Mouse (Mus musculus) cerebellum, adult 11-12 months (tissue): Measurements from ENCODE around the gene Mdga2.

ENCODE experiments used
- DNase-seq: peaks from one replicate; pipeline ENCODE4 v3.0.0; 2022

Gene Mdga2

GRCm38 (mm10) chr12:67056621-67057020 is 165.7 kb downstream of the Mdga2 start:
- no peak for DNase-seq

DNA sequence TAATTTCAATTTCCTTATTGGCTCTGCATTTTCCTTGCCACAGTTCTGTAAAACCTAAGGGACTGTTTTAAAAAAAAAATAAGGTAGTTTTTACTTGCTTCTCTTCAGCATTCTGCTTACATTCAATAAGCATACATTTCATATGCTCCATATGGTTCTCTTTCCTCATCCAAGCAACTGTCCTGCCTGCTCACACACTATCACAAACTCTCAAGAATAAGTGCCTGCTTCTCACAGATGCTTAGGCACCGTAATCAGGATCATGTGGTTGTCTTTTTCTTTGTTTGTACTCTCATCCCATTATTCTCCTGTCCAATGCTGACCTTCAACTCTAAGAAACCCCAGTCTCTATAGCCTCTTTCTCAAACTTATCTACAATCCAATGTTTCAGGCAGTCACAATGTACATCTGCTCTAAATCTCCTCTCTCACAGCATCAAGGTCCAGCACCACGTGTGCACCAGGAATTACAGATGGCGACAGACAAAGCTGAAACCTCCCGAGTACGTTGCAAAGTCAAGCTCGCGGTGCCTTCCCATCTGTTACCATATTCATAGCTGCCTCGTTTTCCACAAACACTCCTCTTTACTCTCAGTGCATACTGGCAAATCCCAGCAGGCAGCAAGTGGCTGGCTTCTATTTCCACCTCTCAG is 177.1 kb downstream of the Mdga2 start:
- no peak for DNase-seq

DNA sequence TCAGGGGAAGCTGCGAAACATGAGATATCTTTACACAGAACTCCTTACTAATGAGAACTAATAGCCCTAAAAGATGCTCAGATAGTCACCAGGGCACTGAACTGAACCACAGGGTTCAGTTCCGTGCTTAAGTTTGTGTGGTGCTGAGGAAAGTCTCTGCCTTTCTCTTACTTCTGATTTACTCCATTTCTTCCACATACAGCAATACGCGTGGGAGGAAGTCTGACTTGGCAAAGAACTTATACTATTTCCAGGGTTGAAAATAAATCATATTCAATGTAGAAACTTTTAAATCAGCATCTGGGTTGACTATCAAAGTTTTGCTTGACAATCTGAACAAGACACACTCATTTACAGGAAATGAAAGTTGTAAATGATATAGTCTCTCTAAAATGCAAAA is 180.5 kb downstream of the Mdga2 start:
- no peak for DNase-seq

GRCm38 (mm10) chr12:67035509-67036261 is 186.7 kb downstream of the Mdga2 start:
- DNase-seq, result no peak

DNA sequence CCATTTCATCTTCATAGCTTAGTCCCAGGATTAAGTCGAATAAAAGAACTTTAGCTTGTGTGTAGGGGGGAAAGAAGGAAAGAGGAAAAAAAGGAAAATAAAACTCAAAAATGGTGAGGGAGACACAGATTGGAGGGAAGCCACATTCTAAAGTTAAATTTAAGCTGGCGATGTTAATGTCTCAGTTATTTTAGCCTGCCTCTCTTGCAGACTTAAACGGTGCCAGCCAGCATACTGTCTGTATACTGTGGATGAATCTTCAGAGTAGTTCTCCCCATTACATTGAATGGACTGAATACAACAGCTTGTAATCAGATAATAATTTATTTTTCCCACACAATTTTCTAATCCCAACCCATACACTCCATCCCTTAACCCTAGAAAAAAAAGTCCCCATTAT is 205.2 kb downstream of the Mdga2 start:
- DNase-seq, result no peak

DNA sequence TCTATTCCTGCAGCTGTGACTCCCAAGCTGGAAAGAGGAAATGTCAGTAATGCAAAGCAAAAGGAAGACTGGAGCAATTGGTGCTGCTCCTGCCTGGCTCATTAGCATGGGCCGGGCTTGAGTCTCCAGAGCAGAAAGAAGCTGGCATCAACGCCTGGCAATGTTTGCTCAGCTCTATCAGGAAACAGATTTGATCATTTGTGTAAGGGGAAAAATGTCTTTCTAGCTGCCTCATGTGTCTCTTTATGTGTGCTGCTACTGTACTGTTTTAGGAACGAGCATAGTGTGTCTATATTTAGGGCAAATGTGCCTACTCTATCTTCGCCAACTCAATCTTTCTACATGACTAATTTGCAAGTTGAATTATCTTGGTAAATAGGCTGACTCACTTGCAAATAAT is 211.0 kb downstream of the Mdga2 start:
- DNase-seq, result no peak

DNA sequence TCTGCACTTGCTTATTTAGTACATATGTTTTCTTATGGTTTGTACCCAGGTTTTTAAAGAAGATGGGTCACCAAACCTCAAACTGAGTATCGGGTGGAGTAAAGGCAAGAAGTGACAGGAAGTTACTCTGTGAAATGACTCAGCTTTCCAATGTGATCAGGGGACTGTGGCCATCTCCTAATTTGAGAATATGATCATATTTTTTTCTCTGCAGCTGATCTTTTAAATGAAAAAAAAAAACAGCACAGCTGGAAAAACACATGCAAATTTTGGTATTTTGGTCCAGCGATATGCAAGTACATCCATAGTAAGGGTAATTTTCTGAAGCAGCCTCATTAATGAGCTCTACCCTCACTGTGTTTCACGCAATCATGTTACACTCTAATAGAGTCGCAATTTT is 212.0 kb downstream of the Mdga2 start:
- DNase-seq, result no peak

GRCm38 (mm10) chr12:67009191-67009590 is 213.2 kb downstream of the Mdga2 start:
- DNase-seq, result no peak

- no peak for DNase-seq
Observed at GRCm38 (mm10) chr12:66954129-66954528, 268.2 kb downstream of the Mdga2 start.

DNA sequence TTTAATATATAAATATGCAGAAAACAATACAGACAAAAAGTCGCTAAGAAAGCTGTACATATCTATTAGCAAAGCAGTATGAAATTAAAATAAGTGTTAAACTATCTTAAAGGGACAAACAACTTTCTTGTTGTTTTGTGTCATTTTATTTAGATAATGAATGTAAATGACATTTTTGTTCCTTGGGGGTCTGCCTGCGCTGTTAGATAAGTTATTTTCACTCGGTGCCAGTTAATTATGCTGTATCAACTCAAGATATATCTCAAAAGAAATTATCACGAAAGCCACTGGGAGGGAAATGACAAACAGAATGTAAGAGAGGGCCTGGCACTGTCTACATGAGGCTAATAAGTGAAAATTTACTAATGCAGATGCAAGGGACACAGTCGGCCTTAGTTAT is 306.6 kb downstream of the Mdga2 start:
- no peak for DNase-seq

- DNase-seq, result no peak
Observed at GRCm38 (mm10) chr12:66899366-66899765, 323.0 kb downstream of the Mdga2 start.

GRCm38 (mm10) chr12:66896790-66897189 is 325.6 kb downstream of the Mdga2 start:
- no peak for DNase-seq

GRCm38 (mm10) chr12:66890296-66890695 is 332.1 kb downstream of the Mdga2 start:
- DNase-seq, result no peak

DNA sequence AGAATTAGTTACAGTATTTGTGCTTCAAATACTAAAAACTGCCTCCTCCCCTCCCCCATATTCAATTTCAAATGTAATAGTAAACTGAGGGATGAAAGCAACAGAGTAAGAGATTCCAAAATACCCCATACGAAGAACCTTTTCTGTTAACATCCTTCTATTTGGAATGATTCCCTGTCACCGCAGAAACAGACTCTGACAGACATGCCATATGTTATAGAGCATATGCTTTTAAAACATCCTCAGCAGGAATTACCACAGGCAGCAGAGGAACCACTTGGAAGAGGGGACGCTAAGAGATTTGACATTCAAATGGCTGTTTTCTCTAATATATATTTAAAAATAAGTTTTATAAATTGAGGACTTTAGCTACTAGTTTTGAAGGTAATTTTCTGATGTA is 333.1 kb downstream of the Mdga2 start:
- DNase-seq, result no peak

DNA sequence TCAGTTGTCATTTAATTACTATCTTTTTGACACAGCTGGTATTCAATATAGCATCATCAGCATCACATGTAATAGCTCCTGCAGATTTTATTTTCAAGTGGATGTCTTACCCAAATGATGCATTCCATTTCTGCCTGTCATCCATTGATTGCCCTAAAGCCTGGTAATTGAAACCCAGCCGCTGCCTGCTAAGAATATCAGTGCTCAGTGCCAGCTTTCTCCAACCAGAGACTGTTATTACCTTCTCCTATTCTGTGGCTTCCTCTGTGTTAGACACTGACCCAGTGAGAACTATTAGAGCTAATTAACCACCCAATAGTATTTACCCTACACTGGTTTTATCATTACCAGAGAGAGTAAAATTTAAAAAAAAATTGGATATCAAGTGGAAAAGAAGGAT is 333.7 kb downstream of the Mdga2 start:
- DNase-seq, result no peak

- no peak for DNase-seq
Observed at GRCm38 (mm10) chr12:66866199-66866598, 356.1 kb downstream of the Mdga2 start.

DNA sequence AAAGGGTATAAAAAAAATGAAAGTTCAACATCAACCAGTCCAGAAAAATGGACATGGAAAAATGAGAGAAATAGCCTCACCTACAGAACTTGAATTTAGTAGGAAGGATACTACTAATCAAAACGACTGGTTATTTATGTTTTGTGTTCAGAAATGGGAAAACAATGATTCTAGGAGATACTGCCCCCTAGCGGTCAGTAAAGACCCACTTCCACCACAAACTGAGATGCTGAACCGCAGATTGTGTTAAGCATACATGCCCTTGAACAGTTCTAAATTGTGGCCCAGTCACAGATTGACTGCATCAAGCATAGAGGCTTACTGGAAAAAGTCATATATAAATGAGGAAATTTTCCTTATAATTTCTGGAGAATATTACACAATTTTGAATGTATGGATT is 369.2 kb downstream of the Mdga2 start:
- no peak for DNase-seq

DNA sequence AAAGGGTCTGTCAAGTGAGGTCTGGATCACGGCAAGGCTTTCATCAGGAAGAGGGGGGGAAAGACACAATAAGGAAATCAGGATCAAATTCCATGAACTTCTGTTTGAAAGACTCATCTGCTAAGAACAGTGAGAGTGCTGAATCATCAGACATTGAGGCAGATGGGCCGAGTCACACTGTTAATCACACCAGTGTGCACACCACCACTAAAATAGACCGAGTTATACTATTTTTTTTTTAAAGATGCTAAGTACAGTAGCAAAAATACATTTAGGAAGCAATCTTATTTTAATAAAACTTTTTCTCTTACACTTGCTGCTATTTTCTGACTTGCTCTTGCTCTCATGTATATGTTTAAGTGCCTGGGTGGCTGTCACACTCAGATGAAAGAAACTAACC is 382.0 kb downstream of the Mdga2 start:
- no peak for DNase-seq

DNA sequence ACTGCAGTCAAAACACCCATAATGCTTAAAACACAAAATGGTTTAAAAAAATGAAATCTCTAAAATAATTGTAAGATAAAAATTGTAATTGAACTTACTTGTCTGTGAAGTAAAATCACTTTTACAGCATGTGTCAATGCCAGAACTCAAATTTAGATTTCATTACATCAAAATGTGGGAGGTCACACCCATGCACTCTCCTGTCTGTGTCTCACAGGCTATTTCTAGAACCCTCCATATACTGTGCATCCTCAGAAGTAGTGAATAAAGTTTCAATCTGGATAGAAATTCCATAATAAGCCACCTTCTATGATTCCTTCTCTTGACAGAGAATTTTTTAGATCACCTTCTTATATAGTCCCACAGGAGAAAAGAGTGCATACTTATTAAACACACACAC is 466.7 kb downstream of the Mdga2 start:
- DNase-seq, result no peak

- no peak for DNase-seq
Observed at GRCm38 (mm10) chr12:66734536-66734935, 487.8 kb downstream of the Mdga2 start.

GRCm38 (mm10) chr12:66724474-66724873 is 497.9 kb downstream of the Mdga2 start:
- no peak for DNase-seq

GRCm38 (mm10) chr12:66708334-66708733 is 514.0 kb downstream of the Mdga2 start:
- DNase-seq, result no peak

DNA sequence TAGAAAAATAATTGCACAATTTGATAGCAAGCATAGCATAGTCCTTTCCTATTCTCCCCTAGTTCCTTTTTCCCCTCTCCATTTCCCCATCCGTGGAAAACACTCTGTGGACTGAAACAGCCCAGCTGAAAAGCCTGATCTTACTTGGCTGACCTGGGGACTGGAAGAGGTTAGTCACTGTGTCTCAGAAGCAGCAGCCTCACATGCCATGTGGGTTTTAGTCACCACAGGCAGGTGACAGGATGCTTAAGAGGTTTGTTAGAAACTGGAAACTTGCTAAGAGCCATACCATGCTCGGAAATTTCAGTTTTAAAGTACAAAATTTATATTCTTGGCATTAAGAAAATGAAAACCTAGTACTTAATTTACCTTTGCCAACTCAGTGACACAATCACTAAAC is 514.9 kb downstream of the Mdga2 start:
- DNase-seq, result no peak

DNA sequence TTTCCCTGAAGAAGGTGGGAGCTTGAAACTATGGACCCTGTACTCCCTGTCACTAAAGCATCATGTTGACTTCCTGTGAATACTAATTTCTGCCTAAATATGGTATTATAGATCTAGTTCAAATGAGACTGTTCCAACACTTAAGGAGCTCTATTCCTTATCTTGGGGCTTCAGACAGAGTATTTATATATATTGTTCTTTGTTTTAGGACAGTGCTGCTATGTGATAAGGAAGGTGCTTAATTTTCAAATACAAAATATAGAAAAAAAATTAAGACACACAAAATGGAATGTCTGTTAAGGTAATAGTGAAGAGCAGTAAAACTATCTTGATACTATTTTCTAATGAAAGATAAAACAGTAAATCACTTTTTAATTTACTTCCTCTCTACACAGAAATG is 517.3 kb downstream of the Mdga2 start:
- no peak for DNase-seq

DNA sequence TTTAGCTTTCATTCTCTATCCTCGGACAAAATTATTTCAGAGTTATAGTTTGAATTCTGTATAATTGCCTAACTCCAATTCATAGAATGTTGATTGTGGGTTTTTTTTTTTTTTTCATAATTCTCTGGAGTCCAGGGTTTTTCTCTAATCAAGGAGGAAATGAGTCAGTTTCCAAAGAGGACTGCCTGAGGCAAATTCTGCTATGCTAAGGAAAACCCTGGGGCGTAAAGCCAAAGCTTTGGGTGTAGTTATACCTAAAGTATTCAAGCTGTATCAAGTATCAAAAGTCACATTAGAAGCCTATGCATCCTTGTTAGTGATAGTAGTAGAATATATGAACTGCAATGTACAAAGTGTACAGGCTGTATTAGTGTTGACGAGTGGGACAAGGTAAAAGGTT is 519.6 kb downstream of the Mdga2 start:
- no peak for DNase-seq
